Mouse (Mus musculus) naive thymus-derived CD4-positive, alpha-beta T cell, adult 2 months (primary cell): ENCODE measurements around the gene Pald1.

ENCODE experiments used
- DNase-seq: peaks from one replicate; pipeline ENCODE4 v3.0.0-alpha.2; 2011; ENCODE audit warnings: low read depth

Gene Pald1

DNA sequence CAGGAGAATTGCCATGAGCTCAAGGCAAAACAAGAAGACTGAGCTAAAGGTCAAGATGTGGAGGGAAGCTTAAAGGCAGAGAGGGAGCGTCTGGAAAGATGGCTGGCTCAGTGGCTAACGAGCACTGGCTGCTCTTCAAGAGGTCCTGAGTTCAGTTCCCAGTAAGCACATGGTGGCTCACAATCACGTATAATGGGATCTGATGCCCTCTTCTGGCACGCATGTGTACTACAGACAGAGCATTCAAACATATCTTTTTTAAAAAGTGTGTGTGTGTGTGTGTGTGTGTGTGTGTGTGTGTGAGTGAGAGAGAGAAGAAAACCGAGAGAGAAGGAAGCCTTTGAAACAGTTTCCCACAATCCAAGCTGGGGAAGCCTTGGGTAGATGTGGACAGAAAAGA is 19.1 kb upstream of the Pald1 start:
- peak; percentile 29 for DNase-seq

DNA sequence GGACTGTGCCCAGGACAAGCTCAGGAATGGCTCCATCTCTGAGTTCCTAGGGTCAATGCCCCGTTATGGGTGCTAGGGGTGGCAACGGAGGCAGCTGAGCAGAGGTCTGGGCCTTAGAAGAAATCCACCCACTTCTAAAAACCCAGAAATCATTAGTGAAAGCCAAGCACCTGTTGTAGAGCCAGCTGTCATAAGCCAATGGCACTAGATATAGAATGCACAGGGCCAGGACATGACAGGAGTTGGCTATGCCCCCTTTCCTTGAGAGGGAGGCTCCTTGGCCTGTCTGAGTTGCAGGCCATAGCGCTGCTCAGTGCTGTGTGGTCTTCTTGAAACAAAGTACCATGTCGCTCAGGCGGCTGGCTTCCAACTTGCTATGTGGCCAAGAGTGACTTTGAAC is 17.1 kb upstream of the Pald1 start:
- no peak for DNase-seq

DNA sequence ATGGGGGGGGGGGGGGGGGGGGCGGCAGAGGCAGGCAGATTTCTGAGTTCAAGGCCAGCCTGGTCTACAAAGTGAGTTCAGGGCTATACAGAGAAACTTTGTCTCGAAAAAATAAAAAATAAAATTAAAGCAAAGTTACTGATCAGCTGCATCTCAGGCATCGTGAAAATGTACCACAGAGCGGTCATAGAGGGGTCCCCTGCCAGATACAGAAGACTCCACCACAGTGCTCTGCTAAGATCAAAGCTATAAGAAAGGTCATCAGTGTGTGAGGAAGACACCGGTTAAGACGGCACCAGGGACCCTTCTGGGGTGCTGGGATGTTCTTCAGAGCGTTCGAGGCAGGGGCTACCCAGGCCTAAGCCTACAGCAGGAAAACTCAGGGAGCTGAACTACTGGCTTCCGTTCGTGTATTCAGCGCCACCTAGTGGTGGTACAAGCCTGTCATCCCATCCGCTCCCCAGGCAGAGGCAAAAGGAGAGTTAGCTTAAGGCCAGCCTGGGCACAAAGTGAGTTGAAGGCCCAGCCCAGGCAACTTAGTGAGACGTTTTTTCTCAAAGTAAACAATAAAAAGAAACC is 15.9 kb upstream of the Pald1 start:
- peak; percentile 81 for DNase-seq

DNA sequence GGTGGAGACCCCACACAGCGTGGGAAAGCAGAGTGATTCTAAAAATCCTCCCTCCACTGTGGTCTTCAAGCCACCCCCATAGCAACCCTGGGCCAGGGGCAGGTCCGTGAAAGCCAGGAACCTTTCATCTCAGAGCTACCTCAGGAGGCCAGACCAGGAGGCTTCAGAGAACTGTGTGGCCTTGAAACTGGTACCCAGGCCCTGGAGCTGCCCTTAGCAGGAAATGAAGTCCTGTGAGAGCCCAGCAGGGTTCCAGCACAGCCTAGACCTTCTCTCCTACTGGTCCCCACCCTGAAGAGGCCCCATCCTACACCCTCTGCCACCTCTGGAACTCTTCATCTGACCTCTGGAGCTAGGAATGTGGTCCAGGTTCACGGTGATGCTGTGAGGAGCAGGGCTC is 14.8 kb upstream of the Pald1 start:
- no peak for DNase-seq

DNA sequence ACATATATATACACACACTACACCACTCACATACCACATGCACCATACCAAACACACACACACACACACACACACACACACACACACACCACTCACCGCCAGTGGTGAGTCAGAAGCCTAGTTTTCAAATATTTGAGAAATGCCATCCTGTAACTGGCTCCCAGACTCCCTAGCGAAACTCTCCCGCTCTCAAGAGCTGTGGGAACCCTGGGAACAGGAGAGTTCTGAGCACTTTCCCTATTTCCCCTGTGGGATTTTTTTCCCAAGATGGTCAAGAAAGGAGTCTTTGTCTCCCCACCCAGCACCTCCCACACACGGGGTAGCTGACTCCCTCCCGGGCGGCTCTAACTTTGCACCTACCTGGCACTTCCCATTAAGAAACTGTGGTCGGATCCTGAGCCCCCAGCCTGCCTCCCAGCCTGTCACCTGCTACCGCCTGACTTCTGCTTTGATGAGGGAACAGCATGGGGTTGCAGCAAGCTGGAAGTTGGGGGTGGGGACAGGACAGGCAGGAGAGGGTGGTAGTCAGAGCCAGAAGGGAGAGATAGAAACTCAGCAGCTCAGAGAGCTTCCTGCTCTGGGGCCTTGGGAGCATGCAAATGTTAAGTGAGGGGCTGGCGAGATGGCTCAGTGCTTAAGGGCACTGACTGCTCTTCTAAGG is 11.3 kb upstream of the Pald1 start:
- no peak for DNase-seq

DNA sequence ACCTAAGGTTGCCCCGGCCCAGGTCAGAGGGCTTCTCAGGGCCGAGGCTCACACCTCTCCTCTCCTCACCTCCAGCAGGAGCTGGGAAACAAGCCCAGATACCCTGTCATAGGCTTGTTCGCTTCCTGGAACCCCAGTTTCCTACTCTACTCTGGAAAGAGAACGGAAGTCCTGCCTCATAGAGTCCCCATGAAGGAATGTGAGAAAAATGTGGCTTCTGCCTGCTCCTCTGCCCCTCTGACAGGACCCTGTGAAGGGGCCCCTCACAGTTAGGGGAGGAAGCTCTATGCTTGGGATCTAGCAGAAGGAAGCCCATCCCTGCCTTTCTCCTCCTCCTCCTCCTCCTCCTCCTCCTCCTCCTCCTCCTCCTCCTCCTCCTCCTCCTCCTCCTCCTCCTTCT is 9.3 kb upstream of the Pald1 start:
- no peak for DNase-seq

DNA sequence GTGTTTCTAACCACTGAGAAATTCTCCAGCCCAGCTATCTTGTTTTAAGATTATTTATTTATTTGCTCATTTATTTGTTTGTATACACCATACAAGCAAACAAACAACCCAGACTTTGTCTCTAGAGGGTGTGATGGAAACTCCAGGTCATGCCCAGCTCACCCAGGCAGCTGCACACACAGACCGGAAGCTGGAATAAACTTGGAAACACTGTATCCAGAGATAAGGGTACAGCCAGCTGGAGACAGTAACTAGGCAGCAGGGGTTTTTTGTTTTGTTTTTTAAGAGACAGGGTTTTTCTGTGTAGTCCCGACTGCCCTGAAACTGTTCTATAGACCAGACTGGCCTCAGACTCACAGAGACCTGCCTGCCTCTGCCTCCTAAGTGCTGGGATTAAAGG is 6.8 kb upstream of the Pald1 start:
- no peak for DNase-seq

DNA sequence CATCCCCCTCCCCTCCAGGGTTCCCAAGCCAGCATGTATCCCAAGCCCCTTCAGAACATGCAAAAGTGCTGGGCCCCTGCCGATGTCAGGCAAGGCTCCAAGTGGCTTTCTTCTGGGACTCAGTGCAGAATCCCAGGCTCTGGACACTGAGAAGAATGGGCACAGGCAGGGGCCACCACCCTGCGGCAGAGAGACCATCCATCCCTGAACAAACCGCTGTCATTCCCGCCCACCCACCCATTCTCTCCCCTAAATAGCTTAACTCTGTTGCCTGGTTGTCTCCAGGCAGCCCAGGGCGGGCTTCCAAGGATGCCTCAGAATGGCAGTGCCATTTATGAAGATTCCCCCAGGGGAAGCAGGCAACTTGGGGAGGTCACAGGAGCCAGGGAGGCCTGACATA is 5.7 kb upstream of the Pald1 start:
- no peak for DNase-seq

DNA sequence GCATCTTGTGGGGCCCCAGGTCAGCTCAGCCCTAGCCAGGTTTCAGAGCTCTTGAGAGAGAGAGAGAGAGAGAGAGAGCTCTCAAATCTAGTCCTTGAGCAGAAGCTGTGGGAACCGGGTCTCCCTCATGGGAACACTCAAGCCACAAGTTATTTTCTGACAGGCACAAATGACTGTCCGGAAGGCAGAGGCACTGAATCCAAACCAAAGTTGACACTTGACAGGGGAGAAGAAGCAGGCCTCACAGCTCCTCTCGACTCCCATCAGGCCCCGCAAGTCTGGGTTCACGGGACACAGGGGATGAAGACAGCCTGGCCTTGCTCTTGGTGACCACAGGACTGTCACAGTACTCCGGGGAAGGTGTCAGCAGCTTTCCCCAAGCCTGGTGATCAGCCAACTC is 3.0 kb upstream of the Pald1 start:
- no peak for DNase-seq

DNA sequence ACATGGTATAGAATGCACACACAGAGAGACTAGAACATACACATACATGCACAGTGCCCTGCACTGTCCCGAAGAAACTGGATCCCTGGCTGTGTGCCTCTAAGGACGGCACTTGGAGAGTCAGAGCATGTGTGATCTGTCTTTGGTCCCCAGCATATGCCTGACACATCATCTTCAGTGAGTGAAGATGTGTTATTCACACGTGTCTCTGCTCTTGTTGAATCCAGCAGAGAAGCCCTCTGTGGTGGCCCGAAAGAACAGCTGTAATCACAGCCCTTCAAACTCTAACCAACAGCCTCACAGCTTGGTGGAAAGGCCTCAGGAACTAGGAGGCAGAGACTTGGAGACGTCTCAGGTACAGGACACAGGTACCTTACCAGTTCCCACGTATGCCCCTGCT is 1.8 kb upstream of the Pald1 start:
- DNase-seq, result no peak

DNA sequence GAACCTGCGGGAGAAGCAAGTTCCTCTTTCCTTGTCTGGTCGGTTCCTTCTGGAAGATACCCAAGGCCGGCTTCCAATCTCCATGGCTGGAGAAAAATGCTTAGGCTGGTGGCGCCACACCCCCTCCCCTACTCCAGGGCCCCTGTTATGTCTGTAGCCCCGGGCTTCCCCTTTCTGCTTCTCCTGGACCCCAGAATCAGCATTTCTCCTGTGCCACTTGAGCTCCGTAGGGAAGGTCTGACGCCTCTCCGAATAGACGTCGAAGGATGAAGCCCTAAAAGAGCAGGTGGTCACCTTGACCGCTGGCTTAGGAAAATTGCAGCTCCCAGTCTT is 351 bp upstream of the Pald1 start:
- DNase-seq, result no peak

DNA sequence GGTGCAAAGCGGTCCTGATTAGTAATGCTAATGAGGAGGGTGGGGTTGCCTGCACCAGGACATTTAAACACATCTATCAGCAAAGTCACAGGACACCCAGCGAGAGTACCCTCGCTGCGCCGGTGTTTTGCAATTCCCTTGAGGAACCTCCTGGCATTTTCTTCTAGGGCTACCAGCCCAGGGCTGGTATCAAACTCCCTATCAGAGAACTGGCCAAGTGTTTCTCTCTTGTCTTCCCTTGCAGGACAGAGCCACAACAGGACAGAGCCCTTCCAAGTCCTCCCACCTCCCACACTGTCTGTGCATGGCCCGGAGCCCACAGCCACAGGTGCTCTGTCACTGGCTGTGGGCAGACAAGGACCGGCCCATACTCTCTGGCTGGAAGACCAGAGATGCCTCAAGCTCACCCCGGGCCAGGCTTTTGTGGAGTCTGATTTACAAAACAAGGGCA is 1.0 kb downstream of the Pald1 start:
- DNase-seq, result no peak

DNA sequence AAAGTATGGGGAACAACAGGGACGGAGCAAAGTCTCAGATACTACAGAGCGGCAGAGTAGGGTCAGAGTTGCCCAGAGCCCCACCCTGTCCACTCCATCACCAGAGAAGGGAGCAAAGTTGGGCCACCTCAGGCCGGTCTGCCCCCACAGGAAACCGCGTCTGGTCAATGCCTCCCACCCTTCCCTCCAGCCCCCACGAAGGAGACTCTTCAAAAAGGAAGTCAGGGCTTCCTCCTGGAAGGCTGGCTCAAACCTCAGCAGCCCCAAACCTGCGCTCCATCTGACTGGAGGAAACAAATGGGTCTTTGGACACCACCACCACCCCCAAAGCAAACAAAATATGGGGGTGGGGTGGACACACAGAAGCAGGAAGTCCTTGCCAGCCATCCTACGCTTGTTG is 1.5 kb downstream of the Pald1 start:
- no peak for DNase-seq

DNA sequence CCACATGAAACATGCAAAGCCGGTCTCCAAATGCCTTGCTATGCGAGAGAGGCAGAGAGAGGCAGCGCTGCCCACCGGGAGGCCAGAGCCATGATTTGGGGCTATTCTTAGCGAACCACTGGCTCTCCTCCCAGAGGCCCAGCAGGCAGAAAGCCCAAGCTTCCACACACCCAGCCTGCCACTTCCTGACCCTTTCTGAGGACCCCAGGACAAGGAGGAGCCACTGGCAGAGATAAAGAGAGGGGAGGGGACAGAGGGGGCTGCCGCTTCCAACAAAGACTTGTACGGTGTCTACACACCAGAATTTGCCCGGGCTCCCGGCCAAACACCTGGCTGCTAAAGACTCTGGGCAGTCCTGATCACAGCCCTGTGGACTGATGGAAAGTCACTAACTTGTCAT is 3.1 kb downstream of the Pald1 start:
- no peak for DNase-seq

DNA sequence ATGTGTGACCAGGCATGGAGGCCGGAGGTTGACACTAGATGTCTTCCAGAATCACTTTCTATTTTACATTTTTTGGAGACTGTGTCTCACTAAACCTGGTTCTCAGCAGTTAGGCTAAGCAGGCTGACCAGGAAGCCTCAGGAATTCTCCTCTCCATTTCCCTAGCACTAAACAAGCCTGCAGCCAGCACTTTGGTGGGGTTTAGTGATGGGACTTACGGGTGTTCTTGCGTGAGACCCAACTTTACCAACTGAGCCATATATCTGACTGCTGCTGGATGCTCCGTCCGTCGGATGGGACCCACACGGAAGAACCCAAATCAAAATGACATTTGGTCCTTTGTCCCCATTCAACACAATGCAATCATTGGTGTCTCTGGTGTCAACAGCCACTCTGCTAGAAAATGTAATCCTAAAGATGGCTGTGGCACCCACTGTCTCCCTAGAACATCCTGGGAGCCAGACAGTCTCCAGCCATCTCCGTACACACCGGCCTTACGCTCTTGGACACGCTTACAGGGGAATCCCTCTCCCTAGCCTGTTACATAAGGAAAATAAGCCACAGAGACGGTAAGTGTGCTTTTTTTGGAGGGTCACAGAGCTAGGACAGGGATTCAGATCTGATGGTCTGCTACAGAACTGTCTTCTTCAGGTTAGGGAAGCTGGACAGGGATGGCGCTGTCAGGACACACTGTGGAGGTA is 3.8 kb downstream of the Pald1 start:
- DNase-seq, result no peak

DNA sequence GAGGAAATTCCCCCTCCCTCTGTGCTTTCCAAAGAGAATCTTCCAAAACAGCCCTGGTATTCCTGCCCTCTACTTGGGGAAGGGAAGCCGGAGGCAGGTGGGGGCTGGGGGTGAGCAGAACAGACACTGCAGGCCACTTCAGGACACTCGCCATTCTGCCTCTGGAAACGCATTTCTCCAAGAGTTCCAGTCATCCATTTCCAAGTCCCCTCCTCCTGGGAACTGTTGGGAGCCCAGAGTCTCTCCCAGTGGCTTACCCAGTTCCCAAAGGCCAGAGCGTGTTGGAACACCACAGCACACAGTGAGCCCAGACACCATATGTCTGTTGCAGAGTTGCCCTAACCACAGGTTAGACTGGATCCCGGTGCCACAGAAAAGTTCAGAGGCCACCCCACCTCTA is 4.6 kb downstream of the Pald1 start:
- no peak for DNase-seq

DNA sequence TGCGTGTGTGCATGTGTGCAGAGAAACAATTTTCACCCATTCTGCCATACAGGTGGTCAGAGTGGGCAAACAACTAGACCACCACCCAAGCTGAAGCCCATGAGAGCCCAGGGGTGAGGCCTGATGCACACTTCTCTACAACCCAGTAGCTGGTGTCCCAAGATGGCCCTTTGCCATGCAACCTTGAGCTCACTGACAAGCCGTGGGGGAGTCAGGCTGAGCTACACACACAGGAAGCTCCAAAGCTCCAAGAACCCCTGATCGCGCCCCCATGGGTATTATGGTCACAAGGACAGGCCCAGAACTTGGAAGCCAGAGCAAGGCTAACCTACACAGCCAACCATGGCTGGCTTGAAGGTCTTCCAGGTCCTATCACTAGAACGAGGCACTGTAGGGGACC is 5.3 kb downstream of the Pald1 start:
- no peak for DNase-seq

DNA sequence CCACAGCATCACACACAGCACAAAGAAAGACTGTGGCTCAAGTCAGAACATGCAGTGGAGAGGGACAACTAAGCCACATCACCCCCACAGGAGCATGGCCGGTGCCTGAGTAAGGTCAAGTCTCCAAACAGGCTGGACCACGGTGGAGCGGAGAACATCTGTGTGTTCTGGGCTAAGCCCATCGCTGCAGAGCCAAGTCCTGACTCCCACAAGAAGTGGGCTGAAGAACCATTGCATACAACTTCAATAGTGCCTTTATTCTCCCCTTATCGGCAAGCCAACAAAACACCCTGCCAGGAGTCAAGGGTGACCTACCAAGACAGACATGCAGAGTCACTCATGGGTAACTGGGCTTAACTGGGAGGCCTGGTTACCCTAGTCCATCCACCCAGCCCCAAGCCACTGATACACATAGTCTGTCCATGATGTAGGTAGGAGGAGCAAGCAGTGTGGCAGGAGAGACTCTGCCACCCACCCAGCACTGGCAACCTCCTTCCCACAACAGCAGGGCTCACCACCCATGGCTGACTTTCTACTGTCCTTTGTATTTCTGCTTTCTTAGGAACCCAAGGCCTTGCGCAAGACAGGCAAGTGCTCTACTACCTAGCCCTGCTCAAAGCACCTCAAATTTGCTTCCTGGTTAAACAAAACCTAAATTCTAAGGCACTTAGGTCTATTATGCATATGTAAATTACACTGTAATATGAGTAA is 8.4 kb downstream of the Pald1 start:
- DNase-seq, result no peak

DNA sequence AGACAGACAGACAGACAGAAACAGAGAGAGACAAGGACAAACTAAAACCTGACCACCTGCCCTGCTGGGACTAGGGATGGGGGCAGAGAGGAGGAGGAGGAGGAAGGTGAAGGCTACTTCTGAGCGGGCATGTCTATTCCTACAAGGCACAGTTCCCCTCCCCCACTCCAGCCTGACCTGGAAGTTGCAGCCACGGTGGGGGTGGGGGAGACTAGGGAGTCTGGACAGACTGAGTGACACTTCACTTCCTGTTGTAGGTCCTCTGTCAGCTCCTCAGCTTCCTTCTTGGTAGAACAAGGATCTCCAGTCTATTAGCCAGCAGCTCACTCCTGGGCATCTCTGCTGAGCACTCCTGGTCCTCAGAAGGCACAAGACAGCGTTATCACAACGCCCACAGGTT is 9.3 kb downstream of the Pald1 start:
- DNase-seq, result no peak

DNA sequence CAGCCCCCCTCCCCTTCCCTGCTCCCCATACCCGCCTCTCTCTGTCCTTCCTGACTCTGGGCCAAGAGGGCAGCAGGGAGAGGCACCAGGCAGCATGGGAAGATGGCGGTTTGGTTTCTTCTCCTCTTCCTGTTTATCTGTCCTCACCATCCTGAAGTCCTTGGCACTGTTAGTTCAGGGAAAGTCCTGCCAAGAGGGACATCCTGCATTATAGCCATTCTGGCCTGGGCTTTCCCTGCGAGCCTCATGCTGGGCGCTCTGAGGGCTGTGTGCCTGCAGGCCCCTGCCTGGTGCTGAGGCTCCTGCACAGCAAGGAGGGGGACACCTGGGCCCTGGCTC is 10.8 kb downstream of the Pald1 start:
- no peak for DNase-seq

DNA sequence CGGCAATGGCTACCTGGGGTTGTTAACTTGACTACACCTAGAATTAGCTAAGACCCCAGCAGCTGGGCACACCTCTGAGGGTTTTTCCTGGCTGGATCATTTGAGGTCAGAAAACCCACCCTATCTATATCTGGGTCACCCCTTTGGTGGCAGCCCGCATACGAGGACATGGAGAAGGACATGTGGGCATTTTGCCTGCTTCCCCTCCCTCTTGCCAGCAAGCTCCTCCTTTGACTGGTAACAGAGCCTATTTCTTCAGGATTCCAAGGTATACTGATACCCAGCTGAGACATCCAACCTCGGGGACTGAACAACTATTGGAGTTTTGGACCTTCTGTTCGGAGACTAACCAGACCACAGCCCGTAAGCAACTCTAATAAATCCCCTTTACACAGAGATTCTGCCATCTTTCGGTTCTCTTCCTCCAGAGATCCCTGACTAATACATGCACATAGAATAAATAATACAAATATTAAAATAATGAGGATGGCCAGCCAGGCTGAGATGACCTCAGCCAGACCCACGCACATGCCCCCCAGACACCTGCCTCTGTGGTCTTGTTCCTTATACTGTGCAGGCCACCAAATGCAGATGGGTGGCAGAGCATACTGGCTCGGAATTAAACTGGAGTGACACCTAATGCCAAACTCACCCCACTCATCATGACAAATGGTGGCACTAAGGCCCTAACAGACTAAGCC is 11.3 kb downstream of the Pald1 start:
- no peak for DNase-seq

DNA sequence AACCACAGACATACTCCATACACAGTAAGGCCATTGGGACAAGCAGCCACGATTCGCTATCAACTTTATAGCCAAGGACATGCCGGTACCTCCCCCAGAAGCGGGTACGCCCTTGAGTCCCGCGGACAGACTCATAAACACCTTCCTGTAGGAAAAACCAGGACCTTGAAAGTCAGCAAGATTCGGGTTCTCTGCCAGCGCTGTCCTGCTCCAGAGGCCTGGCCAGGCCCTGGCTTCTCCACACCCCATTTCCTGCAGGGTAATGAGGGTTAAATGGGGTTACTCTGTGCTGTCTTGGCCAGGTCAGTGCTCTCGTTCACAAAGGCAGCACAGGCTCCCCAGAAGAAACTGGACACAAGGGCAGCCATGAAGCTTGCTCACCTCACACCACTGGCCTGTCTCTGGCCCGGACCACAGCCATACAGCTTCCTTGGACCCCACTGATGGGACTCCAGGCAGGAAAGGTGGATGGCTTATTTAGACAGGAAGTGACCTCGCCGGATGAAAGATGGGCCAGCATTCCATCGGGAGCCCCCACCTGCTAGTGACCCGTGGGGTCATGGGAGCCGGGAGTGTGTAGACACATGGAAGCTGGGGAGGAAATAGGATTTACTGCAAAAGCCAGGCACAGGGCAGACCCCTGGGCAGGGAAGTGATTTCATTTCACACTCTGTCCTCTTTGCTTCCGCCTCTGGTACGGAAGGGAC is 12.9 kb downstream of the Pald1 start:
- DNase-seq, result no peak
